Mouse (Mus musculus) stomach, postnatal 0 days (tissue): ENCODE data around the gene Gtf3c3. TPM values are rescaled to one million over a fixed set of nuclear protein-coding genes. Genes with fewer than 3 reads are reported as not detected.
A peak's percentile ranks its signal among the peaks of the same experiment; 100 is the strongest.

Experiments
- ATAC-seq: fragments of 200-750 bp; cut with Nextera tagmentation; 2 replicates; pipeline ENCODE4 v1.8.0; 2017; ENCODE audit not compliant: low FRiP score, low TSS enrichment
- DNase-seq: peaks from one replicate; pipeline ENCODE4 v3.0.0-alpha.2; 2016; ENCODE audit warnings: low spot score
- H3K27ac ChIP-seq: fragments of 300-500 bp; sonication (generic); replicated peaks from 2 replicates; pipeline ENCODE4 v1.5.1; 2014; ENCODE audit warnings: mild to moderate bottlenecking, control low read depth
- H3K27me3 ChIP-seq: fragments of 300-500 bp; sonication (generic); 2 replicates; pipeline ENCODE4 v1.6.1; 2014; ENCODE audit warnings: low read length; ENCODE audit not compliant: control insufficient read depth, insufficient read depth
- H3K36me3 ChIP-seq: fragments of 300-500 bp; sonication (generic); 2 replicates; pipeline ENCODE4 v1.6.1; 2014; ENCODE audit warnings: low read length, mixed read lengths; ENCODE audit not compliant: control insufficient read depth, insufficient read depth
- H3K4me1 ChIP-seq: fragments of 300-500 bp; sonication (generic); replicated peaks from 2 replicates; pipeline ENCODE4 v1.6.1; 2014; ENCODE audit warnings: antibody characterized with exemption; ENCODE audit not compliant: control insufficient read depth, insufficient read depth
- H3K4me2 ChIP-seq: fragments of 300-500 bp; sonication (generic); replicated peaks from 2 replicates; pipeline ENCODE4 v1.6.1; 2014; ENCODE audit warnings: low read depth, mild to moderate bottlenecking, control low read depth, moderate library complexity
- H3K4me3 ChIP-seq: fragments of 300-500 bp; sonication (generic); 2 replicates; pipeline ENCODE4 v1.5.1; 2014; ENCODE audit warnings: low read depth, low read length, control low read depth
- H3K9ac ChIP-seq: fragments of 300-500 bp; sonication (generic); 2 replicates; pipeline ENCODE4 v1.6.1; 2014; ENCODE audit warnings: mild to moderate bottlenecking, low read length, control low read depth, mixed read lengths
- H3K9me3 ChIP-seq: fragments of 300-500 bp; sonication (generic); 2 replicates; pipeline ENCODE4 v1.6.1; 2016; ENCODE audit warnings: low read length; ENCODE audit not compliant: control insufficient read depth
- CTCF ChIP-seq: IDR thresholded peaks from 2 replicates; pipeline ENCODE4 v1.5.1; 2016; ENCODE audit warnings: antibody characterized with exemption, low read depth, mild to moderate bottlenecking, moderate library complexity
- EP300 ChIP-seq: optimal IDR thresholded peaks from 2 replicates; pipeline ENCODE3; 2016; ENCODE audit warnings: antibody characterized with exemption
- WGBS: fragments of 180-500 bp; shearing (Covaris S2); extraction: QIAGEN DNeasy Blood & Tissue Kit; methylation state at CpG from one replicate; pipeline ENCODE4 v1.1.7; 2014; 5-methylcytosine and 5-hydroxymethylcytosine counted together
- polyA plus RNA-seq: library from polyadenylated mRNA; unstranded; fragments of >200 nt; fragmentation: Nextera tagmentation; extraction: Ambion mirVana; gene quantifications from 2 replicates; pipeline ENCODE4 v1.2.1, GENCODE M21; 2015

Gtf3c3 gene
- polyA plus RNA-seq, 1 experiment from 2014 or later, result 8.9 TPM

GRCm38 (mm10) chr1:54448833-54449232 lies 10.1 kb upstream of the Gtf3c3 start:
- Histone ChIP-seq H3K4me3 (no peak overlapping the region), H3K27me3 (no peaks in the 10 kb centered on the region), H3K4me1 (no peaks in the 10 kb centered on the region), H3K27ac (no peak overlapping the region), H3K36me3 (no peaks in the 10 kb centered on the region), H3K4me2 (no peak overlapping the region), H3K9me3 (no peaks in the 10 kb centered on the region), H3K9ac (no peak overlapping the region)
- TF ChIP-seq CTCF (no peak), EP300 (no peak)
- DNase-seq (no peak), ATAC-seq (no peak)
- 78% methylated on average over 4 of the region's 4 CpGs for WGBS

GRCm38 (mm10) chr1:54443641-54444040 lies 4.9 kb upstream of the Gtf3c3 start:
- Histone ChIP-seq H3K9me3 (no peaks in the 10 kb centered on the region), H3K9ac (no peak overlapping the region), H3K36me3 (no peaks in the 10 kb centered on the region), H3K4me3 (no peak overlapping the region), H3K27me3 (no peaks in the 10 kb centered on the region), H3K4me2 (no peak overlapping the region), H3K4me1 (no peaks in the 10 kb centered on the region), H3K27ac (no peak overlapping the region)
- DNase-seq (no peak), ATAC-seq (no peak)
- TF ChIP-seq CTCF (no peak), EP300 (no peak)
- 52% methylated on average over 7 of the region's 7 CpGs for WGBS

GRCm38 (mm10) chr1:54439080-54439476 lies 307 bp upstream of the Gtf3c3 start:
- Histone ChIP-seq H3K4me2 (peak overlapping the region; percentile 78), H3K9ac (peak overlapping the region; percentile 87), H3K4me3 (peak overlapping the region; percentile 72), H3K27me3 (no peaks in the 10 kb centered on the region), H3K4me1 (no peaks in the 10 kb centered on the region), H3K27ac (no peak overlapping the region), H3K36me3 (0 out of 2 replicates have a peak, but pooled peaks cover 3% of the 10 kb centered on the region), H3K9me3 (no peaks in the 10 kb centered on the region)
- no peak for TF ChIP-seq CTCF
- TF ChIP-seq EP300, result no peak
- DNase-seq (no peak), ATAC-seq (no peak)
- WGBS, result 56% methylated on average over 3 of the region's 3 CpGs

GRCm38 (mm10) chr1:54422195-54422750 lies 16.5 kb downstream of the Gtf3c3 start:
- Histone ChIP-seq H3K4me2 (no peak overlapping the region), H3K27me3 (no peaks in the 10 kb centered on the region), H3K4me1 (no peaks in the 10 kb centered on the region), H3K9me3 (no peaks in the 10 kb centered on the region), H3K9ac (no peak overlapping the region), H3K36me3 (peaks cover 11% of the 10 kb centered on the region), H3K27ac (no peak overlapping the region), H3K4me3 (no peak overlapping the region)
- WGBS, result 91% methylated on average over 4 of the region's 4 CpGs
- no peak for TF ChIP-seq CTCF
- DNase-seq (no peak), ATAC-seq (no peak)

- Histone ChIP-seq H3K36me3 (peaks cover 11% of the 10 kb centered on the region), H3K9me3 (no peaks in the 10 kb centered on the region), H3K27me3 (no peaks in the 10 kb centered on the region), H3K27ac (no peak overlapping the region), H3K4me1 (no peaks in the 10 kb centered on the region), H3K4me3 (no peak overlapping the region), H3K9ac (no peak overlapping the region), H3K4me2 (no peak overlapping the region)
- WGBS, result 90% methylated on average over 3 of the region's 3 CpGs
- ATAC-seq, result no peak
- no peak for DNase-seq
- TF ChIP-seq EP300 (no peak), CTCF (no peak)
These were observed 17.1 kb downstream of the Gtf3c3 start for GRCm38 (mm10) chr1:54421670-54422069.

- TF ChIP-seq CTCF, result no peak
- TF ChIP-seq EP300, result no peak
- Histone ChIP-seq H3K9me3 (no peaks in the 10 kb centered on the region), H3K4me1 (no peaks in the 10 kb centered on the region), H3K27me3 (no peaks in the 10 kb centered on the region), H3K27ac (no peak overlapping the region), H3K36me3 (peaks cover 12% of the 10 kb centered on the region; the same call in 1 of the 2 replicates), H3K4me3 (no peak overlapping the region), H3K9ac (no peak overlapping the region), H3K4me2 (no peak overlapping the region)
- no peak for ATAC-seq
- no peak for DNase-seq
These were observed 36.0 kb downstream of the Gtf3c3 start for GRCm38 (mm10) chr1:54402736-54403135.
